Mouse (Mus musculus): ENCODE data around the gene Ino80. TPM values are rescaled to one million over a fixed set of nuclear protein-coding genes. Genes with fewer than 3 reads are reported as not detected.
A peak's percentile ranks its signal among the peaks of the same experiment; 100 is the strongest.

Ino80 gene
- polyA plus RNA-seq, 1 experiment = 15.4 TPM

DNA sequence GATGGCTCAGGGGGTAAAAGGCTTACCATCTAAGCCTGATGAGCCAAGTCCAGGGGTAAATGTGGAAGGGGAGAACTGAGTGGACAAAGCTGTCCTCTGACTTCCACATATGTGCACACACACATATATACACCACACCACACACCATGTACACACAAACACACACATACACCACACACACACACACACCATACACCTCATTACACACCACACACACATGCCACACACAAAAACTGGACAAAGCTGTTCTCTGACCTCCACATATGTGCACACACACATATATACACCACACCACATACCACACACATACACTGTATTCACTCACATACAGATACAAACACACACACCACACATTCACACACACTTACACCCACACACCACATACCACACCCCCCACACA lies 121.2 kb downstream of the Ino80 start:
- no peak for DNase-seq (ENCODE audit: extremely low spot score in 1 of 2, low spot score in 1 of 2)

DNA sequence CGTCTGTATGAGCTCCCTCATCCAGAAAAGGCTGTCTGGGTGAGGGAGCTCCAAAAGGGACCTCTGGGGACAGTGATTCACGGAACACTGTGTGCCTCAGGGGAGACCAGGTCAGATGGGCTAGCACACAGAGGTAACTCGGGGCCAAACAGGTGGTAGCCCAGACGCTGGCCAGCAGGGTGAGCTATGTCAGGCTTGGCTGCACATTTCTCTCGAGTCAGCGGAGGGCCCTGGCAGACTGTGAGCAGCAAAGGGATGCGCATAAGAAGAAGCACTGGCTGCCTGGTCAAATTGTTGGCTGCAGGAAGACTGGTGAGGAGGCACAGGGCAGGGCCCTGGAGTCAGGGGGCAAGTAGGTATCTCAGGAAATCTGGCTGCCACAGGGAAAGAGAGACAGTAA lies 121.8 kb downstream of the Ino80 start:
- no peak for DNase-seq (ENCODE audit: extremely low spot score in 1 of 2, low spot score in 1 of 2)

DNA sequence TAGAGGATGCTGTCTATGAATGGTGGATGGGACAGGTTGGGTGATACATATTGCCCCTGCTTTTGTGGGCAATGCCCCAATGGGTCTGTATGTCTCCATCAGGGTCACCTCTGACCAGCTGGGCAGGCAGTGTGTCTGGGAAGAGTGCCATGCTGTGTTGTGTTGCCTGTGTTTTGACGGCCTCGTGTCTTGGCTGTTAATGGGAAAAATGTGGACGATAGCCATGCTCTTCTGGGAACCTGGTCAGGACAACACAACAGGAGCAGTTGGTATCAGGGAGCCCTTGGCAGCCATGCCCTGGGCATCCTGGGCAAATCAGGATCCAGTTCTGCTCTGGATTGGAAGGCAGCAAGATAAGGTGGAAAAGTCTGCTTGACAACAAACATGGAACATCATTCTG lies 122.4 kb downstream of the Ino80 start:
- no peak for DNase-seq (ENCODE audit: extremely low spot score in 1 of 2, low spot score in 1 of 2)

DNA sequence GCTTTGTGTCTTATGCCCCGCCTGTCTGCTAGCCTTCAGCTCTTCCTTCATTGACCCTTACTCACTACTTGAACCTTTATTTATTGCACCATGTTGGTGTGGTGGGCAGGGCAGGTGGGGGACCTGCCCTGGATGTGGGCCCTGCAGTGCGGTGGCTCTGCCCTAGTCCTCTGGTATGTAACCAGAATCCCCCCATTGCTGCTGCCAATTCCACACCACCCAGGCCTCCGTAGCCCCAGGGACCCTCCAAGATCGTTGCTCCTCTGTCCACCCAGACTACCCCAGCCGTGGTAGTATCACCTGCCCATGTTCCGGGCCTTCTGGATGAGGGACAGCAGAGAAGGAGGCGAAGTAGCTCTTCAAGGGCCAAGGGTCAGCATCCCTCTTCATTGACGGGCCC lies 123.8 kb downstream of the Ino80 start:
- DNase-seq (ENCODE audit: extremely low spot score in 1 of 2, low spot score in 1 of 2) = no peak

DNA sequence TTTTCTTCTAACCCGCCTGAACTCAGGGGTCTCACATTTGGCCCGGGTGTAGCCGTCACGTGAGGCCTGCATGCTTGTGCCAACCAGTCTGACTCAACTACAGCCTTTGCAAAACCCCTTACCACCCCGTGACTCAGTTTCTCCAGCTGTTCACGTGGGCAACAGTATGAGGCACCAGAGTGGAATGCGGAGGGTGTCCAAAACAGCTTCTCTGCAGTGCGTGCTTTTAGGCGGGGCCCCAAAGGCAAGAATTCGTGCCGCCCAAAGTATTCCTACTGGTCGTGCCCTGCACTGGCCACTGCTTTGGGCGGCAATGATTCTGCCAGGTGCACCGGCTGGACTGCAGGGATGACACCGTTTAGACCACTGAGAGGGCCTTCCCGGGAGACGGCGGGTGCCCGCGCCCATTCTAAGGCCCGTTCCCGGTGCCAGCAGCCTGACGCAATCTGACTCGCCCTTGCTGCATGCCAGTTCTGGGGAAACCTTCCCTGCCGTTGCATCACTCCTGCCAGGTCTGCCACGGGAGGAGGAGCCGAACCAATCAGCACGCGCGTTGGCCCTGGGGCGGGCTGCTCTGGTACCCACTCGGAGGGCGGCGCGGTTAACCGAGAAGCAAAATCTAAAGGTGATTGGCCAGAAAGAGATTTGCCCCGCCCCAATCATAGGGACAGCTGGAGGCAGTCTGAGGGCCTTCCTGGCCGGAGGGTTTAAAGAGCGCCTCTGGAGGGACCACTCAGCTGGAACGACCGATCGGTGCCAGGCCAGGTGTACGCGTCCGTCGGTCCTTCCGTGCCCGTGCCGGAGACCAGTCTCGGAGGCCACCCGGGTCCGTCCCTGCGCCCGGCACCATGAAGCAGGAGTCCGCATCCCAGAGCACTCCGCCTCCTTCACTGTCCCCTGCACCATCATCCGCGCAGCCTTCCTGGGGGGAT lies 126.7 kb downstream of the Ino80 start, which contains the start of gene Chac1:
TSS of gene Chac1 (plus strand) at position 675 of the 932 bp plus-strand sequence.
- peak; percentile 93 to 98 for DNase-seq (ENCODE audit: extremely low spot score in 1 of 2, low spot score in 1 of 2)

DNA sequence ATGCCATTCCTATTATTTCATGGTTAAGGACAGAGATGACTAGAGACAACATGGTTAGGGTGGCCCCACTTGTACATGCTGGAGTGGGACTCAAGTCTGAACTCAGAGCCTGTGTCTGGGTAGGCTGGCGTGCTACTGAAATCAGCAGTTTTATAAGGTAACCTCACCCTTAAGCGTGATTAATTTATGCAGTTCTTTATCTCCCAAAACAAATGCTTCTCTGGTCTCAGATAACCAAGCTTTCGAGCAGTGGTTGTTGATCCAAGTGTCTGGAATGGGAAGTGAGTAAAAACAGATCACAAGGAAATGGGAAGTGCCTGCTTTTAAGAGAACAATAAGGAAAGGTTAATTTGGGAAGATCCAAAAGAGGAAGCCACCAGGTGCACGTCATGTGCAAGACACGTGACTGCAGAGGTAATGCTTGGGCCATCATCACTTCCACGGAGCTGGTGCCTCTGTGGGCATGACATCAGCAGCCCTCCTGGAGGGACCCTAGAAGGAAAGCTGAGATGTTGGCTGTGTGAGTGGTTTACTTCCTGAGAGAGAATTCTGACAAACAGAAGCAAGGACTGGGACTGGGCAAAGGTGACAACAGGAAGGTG lies 132.8 kb downstream of the Ino80 start:
- no peak for DNase-seq (ENCODE audit: extremely low spot score in 1 of 2, low spot score in 1 of 2)

DNA sequence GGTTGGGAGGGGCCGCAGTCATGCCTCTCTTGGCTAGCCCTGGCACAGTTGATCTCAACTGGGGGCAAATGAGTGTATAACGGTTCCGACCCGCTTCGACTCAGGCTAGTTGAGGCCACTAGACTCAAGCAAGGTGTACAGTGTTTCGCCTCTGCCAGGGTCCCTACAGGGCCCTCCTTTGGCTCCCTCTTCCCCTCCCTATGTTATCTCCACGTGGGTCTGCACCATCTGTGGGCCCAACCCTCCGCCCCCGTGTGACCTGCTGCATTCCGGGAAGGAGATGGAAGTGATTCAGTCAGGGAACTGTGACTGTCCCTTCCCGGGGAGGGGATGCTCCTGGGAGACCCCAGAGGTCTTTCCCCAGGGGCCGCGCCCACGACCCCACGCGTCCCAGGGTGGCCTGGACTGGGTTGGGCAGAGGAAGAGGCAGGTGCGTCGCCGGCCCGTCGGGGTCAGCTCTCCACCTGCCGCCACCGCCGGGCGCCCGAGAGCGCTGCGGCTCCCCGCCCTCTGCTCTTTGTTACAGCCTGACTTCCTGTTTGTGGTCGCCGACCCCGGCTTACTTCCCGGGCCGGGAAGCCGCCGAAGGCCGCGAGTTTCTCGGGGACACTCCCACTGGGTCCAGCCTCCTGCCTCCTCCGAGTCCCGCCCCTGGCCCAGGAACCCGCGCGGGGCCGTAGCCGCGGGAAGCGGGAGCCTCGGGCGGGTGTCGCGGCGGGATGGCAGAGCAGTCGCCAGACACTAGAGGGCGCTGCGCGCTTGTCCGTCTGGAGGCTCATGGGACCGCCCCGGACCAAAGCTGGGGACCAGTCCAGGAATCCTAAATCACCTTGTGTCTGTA lies 139.8 kb downstream of the Ino80 start:
- DNase-seq (ENCODE audit: extremely low spot score in 1 of 2, low spot score in 1 of 2) = peak in 1 of 2 experiments; percentile 86

DNA sequence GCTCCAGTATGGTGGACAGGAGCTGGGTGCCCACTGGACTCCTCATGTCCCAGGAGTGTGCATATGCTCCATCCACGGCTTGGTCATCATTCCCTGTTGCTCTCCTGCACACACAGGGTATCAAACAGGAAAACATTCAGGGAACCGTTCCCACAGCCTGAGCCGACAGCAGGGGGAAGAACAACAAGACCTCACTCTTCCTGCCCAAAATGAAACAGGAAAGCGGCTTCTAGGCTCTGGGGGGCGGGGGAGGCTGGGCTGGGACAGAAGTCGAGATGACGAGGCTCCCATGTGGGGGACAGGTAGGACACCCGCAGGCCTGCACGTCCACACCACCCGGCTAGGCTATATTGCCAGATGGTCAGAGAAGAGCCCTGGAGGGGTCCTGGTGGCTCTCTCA lies 141.0 kb downstream of the Ino80 start:
- DNase-seq (ENCODE audit: extremely low spot score in 1 of 2, low spot score in 1 of 2) = no peak

DNA sequence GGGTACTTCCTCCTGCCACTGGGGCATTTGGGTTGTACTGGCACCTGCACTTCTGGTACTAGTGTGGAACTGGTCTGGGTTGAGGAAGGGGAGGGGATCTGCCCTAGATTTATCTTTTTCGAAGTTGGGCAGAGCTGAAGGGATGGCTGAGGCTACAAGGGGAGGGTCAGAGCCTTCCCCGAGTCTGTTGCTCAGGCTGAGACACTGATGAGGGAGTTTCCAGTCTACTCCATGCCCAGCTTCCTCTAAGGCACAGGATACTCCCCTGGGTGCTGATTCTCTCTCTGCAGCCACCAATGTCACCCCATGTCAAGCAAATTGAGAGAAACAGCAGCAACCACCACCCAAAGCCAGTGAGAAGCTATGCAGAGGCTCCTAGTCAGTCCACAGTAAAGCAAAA lies 141.5 kb downstream of the Ino80 start:
- no peak for DNase-seq (ENCODE audit: extremely low spot score in 1 of 2, low spot score in 1 of 2)

DNA sequence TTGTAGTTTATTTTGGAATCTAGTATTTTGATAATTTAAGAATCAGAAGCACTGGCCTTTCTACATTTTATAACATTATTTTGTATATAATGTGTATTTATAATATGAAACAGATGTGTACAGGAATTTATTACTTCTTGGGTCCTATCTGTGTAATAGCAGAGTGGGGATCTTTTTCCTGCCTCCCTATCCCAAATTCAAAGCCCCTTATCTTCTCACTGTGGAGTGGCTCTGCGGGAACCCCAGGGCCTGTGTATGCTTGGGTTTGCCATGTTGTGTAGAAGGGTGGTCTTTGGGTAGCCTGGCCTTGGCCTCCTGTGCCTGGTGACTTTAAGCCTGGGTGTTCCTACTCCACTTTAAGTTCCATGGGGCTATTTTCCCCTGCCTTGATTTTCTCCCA lies 142.0 kb downstream of the Ino80 start:
- no peak for DNase-seq (ENCODE audit: extremely low spot score in 1 of 2, low spot score in 1 of 2)

DNA sequence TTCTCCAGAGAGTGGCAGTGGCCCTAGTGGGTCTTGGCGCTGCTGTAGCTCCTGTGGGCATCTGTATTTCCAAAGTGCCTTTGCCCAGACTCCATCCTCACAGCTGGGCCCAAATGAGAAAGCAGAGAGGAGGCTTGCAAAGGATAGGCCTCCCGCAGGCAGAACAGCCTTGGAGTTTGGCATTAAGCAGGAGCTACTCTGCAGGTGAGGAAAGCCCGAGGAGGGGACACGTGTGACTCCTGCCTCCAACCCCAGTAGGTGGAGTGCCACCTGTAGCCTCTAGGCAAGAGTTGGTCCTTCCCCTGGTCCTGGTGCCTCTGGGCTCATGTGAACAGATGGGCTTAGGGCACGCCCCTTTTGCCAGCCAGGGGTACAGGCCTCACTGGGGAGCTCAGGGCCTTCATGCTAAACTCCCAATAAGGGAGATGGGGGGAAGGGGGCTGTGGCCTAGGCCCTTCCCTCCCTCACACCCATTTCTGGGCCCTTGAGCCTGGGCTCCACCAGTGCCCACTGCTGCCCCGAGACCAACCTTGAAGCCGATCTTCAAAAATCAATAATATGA lies 142.4 kb downstream of the Ino80 start:
- DNase-seq (ENCODE audit: extremely low spot score in 1 of 2, low spot score in 1 of 2) = no peak

DNA sequence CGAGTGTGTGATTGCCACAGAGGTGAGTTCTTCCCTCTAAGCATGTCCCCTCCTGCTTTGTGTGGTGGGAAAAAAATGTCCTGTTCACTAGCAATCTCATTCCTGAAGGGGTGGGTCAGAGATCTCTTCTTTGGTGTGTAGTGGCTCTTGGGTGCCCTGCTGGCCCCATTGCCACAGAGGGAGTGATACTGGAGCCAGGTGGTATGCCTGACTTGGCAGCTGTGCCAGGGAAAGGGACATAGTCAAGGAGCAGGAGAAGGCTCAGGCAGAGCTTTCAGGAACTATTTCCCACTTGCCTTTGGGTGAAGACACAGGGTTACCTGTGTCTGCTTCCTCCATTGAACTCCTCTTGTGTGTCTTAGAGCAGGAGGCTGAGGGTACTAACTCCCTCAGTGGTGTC lies 143.4 kb downstream of the Ino80 start:
- DNase-seq (ENCODE audit: extremely low spot score in 1 of 2, low spot score in 1 of 2) = no peak

DNA sequence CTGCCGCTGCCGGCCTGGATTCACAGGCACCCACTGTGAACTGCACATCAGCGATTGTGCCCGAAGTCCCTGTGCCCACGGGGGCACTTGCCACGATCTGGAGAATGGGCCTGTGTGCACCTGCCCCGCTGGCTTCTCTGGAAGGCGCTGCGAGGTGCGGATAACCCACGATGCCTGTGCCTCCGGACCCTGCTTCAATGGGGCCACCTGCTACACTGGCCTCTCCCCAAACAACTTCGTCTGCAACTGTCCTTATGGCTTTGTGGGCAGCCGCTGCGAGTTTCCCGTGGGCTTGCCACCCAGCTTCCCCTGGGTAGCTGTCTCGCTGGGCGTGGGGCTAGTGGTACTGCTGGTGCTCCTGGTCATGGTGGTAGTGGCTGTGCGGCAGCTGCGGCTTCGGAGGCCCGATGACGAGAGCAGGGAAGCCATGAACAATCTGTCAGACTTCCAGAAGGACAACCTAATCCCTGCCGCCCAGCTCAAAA lies 145.3 kb downstream of the Ino80 start:
- no peak for DNase-seq (ENCODE audit: extremely low spot score in 1 of 2, low spot score in 1 of 2)

DNA sequence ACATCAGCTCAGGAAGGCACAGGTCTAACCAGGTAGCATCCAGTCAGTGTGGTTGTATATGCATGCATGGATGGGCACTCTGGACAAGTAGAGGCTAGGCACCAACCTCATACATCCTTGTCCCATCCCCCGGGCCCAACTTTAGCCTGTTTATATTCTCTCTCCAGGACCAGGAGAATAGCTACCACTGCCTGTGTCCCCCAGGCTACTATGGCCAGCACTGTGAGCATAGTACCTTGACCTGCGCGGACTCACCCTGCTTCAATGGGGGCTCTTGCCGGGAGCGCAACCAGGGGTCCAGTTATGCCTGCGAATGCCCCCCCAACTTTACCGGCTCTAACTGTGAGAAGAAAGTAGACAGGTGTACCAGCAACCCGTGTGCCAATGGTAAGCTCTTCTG lies 146.7 kb downstream of the Ino80 start:
- DNase-seq (ENCODE audit: extremely low spot score in 1 of 2, low spot score in 1 of 2) = no peak

DNA sequence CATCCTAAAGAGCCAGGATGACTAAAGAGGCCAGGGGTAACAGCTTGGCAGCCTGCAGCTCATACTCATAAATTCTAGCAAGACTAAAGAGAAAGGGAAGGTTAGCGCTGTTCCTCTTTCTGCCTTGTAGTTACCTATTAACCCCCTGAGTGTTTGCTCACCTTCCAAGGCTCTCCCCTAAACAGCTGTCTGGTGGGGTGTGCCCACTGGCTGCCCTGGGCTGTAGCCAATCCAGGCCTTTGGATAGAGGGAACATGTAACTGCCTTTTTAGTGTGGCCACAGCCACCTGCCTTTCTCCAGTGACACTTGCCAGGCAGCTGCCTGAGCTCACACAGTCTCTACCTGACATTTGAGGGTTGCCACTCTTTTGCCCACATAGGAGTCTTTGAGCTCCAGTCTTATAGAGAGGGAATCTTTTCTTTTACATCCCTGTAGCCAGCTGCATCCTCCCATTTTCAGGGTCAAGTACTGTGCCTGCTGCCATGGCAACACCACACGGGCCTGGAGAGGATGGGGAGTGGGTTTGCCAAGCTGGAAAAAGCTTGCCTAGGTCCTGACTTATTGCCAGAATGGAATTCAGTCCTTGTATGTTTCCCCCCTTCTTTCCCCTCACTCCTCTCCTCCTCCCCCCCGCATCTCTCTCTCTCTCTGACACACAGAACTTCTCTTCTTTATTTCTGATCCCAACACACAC lies 148.2 kb downstream of the Ino80 start:
- DNase-seq (ENCODE audit: extremely low spot score in 1 of 2, low spot score in 1 of 2) = no peak

DNA sequence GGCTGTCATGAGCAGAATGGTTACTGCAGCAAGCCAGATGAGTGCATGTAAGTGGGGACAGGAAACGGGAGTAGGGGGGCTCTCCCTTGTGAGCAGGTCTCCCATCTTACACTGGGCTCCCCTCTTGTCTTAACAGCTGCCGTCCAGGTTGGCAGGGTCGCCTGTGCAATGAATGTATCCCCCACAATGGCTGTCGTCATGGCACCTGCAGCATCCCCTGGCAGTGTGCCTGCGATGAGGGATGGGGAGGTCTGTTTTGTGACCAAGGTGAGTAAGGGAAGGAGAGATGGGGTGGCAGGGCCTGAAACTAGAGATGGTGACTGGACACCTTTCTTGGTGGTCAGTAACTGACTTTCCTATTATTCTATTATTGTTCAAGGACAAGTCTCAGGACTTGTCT lies 148.9 kb downstream of the Ino80 start:
- DNase-seq (ENCODE audit: extremely low spot score in 1 of 2, low spot score in 1 of 2) = no peak

DNA sequence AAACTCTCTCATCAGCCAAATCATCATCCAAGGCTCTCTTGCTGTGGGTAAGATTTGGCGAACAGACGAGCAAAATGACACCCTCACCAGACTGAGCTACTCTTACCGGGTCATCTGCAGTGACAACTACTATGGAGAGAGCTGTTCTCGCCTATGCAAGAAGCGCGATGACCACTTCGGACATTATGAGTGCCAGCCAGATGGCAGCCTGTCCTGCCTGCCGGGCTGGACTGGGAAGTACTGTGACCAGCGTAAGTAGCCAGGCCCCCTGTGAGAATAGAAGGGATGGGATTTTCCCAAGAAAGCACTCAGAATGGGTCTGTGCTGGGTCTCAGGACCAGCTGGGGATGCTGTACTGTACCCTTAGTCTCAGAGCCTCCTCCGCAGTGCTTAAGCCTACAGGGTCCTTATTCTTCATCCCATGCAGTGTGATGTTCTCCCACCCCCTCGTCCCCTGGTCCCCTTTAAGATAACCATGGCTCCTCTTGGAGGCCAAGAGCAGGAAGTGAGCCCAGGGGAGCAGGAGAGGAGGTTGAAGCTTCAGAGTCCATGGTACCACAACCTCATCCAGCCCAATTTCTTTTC lies 149.5 kb downstream of the Ino80 start:
- DNase-seq (ENCODE audit: extremely low spot score in 1 of 2, low spot score in 1 of 2) = no peak

DNA sequence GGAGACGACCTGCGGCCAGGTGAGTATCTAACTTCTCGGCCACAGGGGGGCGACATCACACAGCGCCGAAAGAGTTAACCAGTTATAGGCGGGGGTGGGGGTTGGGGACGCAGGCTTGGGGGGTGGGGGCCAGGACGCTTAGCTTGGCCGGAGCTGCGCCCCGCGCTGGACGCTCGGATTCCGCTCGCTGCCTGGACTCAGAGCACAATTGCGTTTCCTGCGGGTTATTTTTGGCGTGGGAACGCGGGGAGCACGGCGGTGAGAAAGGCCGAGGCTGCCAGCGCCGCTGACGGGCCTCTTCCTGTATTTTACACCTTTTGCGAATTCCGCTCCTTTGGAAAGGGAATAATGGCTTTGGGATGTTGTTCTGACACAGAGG lies 150.4 kb downstream of the Ino80 start:
- peak in 1 of 2 experiments; percentile 41 for DNase-seq (ENCODE audit: extremely low spot score in 1 of 2, low spot score in 1 of 2)

DNA sequence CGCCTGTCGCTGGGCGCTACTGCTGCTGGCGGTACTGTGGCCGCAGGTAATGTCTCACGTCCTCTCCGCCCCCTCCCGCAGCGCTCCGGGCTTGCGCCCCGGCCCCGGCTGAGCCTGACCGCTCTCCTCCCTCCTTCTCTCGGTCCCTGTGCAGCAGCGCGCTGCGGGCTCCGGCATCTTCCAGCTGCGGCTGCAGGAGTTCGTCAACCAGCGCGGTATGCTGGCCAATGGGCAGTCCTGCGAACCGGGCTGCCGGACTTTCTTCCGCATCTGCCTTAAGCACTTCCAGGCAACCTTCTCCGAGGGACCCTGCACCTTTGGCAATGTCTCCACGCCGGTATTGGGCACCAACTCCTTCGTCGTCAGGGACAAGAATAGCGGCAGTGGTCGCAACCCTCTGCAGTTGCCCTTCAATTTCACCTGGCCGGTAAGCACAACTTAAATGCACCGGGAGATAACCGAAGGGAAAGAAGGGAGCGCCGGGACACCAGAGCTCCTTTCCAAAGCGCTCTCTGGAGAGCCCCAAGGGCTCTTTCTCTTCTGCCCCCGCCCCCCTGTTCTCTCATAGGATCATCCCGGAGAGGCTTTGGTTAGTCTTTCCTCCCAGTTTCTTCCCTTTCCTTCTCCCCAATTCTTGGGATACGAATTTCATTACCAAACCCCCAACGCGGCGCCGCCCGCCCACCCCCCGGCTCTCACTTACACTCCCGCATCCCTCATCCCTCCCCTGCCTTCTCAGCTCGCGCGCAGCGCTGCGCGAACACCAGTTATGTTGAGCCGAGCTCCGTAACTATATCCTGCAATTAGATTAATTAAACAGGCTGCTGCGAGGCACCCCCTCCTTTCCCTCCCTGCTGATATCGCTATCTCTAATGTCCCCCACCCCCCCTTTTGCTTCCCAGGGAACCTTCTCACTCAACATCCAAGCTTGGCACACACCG lies 151.1 kb downstream of the Ino80 start:
- no peak for DNase-seq (ENCODE audit: extremely low spot score in 1 of 2, low spot score in 1 of 2)
